Mouse (Mus musculus): Measurements from ENCODE around the gene Kcnj16.

- no peak for TF ChIP-seq FLI1 (IDR thresholded peaks at IDR 0.05; ENCODE audit: low read length)
- TF ChIP-seq GATA1 (IDR thresholded peaks at IDR 0.05; ENCODE audit: borderline replicate concordance, low read length), result no peak
Measured at GRCm38 (mm10) chr11:110956665-110957064, 11.2 kb upstream of the Kcnj16 start.
